Mouse (Mus musculus): ENCODE data around the gene Atg16l2.

Gene Atg16l2

GRCm38 (mm10) chr7:101301881-101302456 is at the start of gene Atg16l2:
Atg16l2 (minus strand) TSS chr7:101302251.
- DNase-seq (ENCODE audit: low spot score), result peak; percentile 85

- no peak for DNase-seq (ENCODE audit: low spot score)
Observed at GRCm38 (mm10) chr7:101349861-101350260, 47.8 kb upstream of the Atg16l2 start.

GRCm38 (mm10) chr7:101348312-101348711 is 46.3 kb upstream of the Atg16l2 start:
- no peak for DNase-seq (ENCODE audit: low spot score)

GRCm38 (mm10) chr7:101347767-101348270 is 45.8 kb upstream of the Atg16l2 start, which contains the start of gene Arap1:
Arap1 (plus strand) TSS chr7:101348067.
- no peak for DNase-seq (ENCODE audit: low spot score)

GRCm38 (mm10) chr7:101346991-101347390 is 44.9 kb upstream of the Atg16l2 start:
- no peak for DNase-seq (ENCODE audit: low spot score)

GRCm38 (mm10) chr7:101344892-101345291 is 42.8 kb upstream of the Atg16l2 start:
- DNase-seq (ENCODE audit: low spot score), result no peak

GRCm38 (mm10) chr7:101343135-101343534 is 41.1 kb upstream of the Atg16l2 start:
- no peak for DNase-seq (ENCODE audit: low spot score)

- no peak for DNase-seq (ENCODE audit: low spot score)
Observed at GRCm38 (mm10) chr7:101341405-101341804, 39.4 kb upstream of the Atg16l2 start.

GRCm38 (mm10) chr7:101337401-101337800 is 35.4 kb upstream of the Atg16l2 start:
- no peak for DNase-seq (ENCODE audit: low spot score)

- no peak for DNase-seq (ENCODE audit: low spot score)
Observed at GRCm38 (mm10) chr7:101336686-101337085, 34.6 kb upstream of the Atg16l2 start.

- no peak for DNase-seq (ENCODE audit: low spot score)
Observed at GRCm38 (mm10) chr7:101335228-101335627, 33.2 kb upstream of the Atg16l2 start.

- DNase-seq (ENCODE audit: low spot score), result no peak
Observed at GRCm38 (mm10) chr7:101332045-101332831, 30.2 kb upstream of the Atg16l2 start.

GRCm38 (mm10) chr7:101330841-101331173 is 28.8 kb upstream of the Atg16l2 start:
- DNase-seq (ENCODE audit: low spot score), result no peak

- DNase-seq (ENCODE audit: low spot score), result no peak
Observed at GRCm38 (mm10) chr7:101330074-101330840, 28.2 kb upstream of the Atg16l2 start.

GRCm38 (mm10) chr7:101329606-101330005 is 27.6 kb upstream of the Atg16l2 start:
- DNase-seq (ENCODE audit: low spot score), result no peak

- no peak for DNase-seq (ENCODE audit: low spot score)
Observed at GRCm38 (mm10) chr7:101328621-101329158, 26.6 kb upstream of the Atg16l2 start.

GRCm38 (mm10) chr7:101327786-101328185 is 25.7 kb upstream of the Atg16l2 start:
- DNase-seq (ENCODE audit: low spot score), result no peak

GRCm38 (mm10) chr7:101327263-101327662 is 25.2 kb upstream of the Atg16l2 start:
- DNase-seq (ENCODE audit: low spot score), result no peak

- DNase-seq (ENCODE audit: low spot score), result no peak
Observed at GRCm38 (mm10) chr7:101326006-101326405, 24.0 kb upstream of the Atg16l2 start.

- DNase-seq (ENCODE audit: low spot score), result peak; percentile 23
Observed at GRCm38 (mm10) chr7:101324142-101324962, 22.3 kb upstream of the Atg16l2 start.

- peak; percentile 23 for DNase-seq (ENCODE audit: low spot score)
Observed at GRCm38 (mm10) chr7:101323141-101323594, 21.1 kb upstream of the Atg16l2 start.
